Mouse (Mus musculus): ENCODE measurements around the gene Gcfc2. TPM values are rescaled to one million over a fixed set of nuclear protein-coding genes. Genes with fewer than 3 reads are reported as not detected.

Gcfc2 gene
- total and polyA plus RNA-seq, 2 experiments from 2014 or later, result 5.2 to 9.8 TPM

DNA sequence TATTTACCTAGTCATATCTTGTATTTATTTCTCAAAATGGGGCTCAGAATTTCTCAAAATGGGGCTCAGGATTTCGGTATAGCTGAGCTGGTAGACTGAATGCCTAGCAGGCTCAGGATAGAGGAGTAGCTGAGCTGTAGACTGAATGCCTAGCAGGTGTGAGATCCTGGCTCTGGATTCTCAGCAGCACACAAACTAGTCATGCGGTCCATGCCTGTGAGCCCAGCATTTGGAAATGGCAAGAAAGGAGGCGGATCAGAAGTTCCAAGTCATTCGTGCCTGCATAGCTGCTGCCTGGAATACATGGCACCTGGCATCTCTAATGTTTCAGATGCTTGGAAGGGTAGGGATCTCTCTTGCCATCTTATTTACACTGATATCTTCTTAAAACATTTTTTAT, 5.9 kb downstream of the Gcfc2 start:
- Histone ChIP-seq H3K27ac (no peak overlapping the region), H3K4me3 (ENCODE audit: low read length) (no peak overlapping the region), H3K36me3 (ENCODE audit: insufficient read depth, low read length) (peaks cover 50% of the 10 kb centered on the region), H3K27me3 (ENCODE audit: insufficient read depth, low read length) (no peaks in the 10 kb centered on the region), H3K9me3 (ENCODE audit: low read length) (no peaks in the 10 kb centered on the region), H3K9ac (replicated peaks; ENCODE audit: low read length) (no peak overlapping the region), H3K4me2 (ENCODE audit: low read depth, low read length) (no peak overlapping the region), H3K4me1 (ENCODE audit: insufficient read depth, low read length) (peaks cover 2% of the 10 kb centered on the region)
- ATAC-seq, result no peak
- 85% methylated on average over 4 of the region's 4 CpGs for WGBS
- no peak for TF ChIP-seq CTCF (IDR thresholded peaks at IDR 0.05; ENCODE audit: low read depth)
- DNase-seq (ENCODE audit: low spot score), result no peak

DNA sequence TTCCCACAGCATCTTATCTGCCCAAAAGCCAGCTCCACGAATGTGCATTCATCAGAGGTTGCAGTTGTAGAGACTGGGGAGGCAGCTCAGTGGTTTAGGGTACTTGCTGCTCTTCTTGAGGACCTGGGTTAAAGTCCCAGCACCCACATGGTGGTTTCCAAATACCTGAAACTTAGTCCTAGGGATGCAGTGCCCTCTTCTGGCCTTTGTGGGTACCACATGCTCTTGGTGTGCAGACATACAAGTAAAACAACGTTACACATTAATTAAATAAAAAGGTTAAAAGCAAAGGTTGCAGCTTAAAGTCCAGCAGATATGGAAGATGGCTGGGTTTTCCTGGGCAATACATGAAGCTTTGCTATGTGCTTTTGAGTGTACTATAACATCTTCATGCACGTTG, 9.8 kb downstream of the Gcfc2 start:
- no peaks in the 10 kb centered on the region for H3K9me3 ChIP-seq (ENCODE audit: low read length)
- peak; percentile 25; the same call in 1 of the 2 replicates for TF ChIP-seq CTCF (IDR thresholded peaks at IDR 0.05; ENCODE audit: low read depth)
- DNase-seq (ENCODE audit: low spot score) (no peak), ATAC-seq (no peak)
- no peaks in the 10 kb centered on the region for H3K27me3 ChIP-seq (ENCODE audit: insufficient read depth, low read length)
- WGBS, result 95% methylated on average over 3 of the region's 3 CpGs
- no peaks in the 10 kb centered on the region for H3K4me1 ChIP-seq (ENCODE audit: insufficient read depth, low read length)
- H3K36me3 ChIP-seq (ENCODE audit: insufficient read depth, low read length), result peaks cover 53% of the 10 kb centered on the region
- no peak overlapping the region for H3K4me3 ChIP-seq (ENCODE audit: low read length)
- H3K9ac ChIP-seq (replicated peaks; ENCODE audit: low read length), result no peak overlapping the region
- H3K4me2 ChIP-seq (ENCODE audit: low read depth, low read length), result no peak overlapping the region
- H3K27ac ChIP-seq, result no peak overlapping the region

DNA sequence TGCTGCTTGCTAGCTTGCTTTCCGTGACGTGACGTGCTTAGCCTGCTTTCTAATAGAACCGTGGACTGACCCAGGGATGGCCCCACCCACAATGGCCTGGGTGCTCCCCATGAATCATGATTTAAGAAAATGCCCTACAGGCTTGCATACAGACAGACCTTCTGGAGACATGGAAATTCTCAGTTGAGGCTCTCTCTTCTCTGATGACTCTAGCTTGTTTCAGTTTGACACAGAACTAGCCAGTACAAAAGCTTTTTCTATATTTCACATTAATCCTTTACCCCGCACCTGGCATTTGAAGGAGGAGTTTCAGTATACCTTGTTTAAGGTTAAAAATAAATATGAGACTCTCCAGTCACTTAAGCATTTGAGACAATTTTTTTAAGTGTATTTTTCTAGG, 18.2 kb downstream of the Gcfc2 start:
- ATAC-seq, result no peak
- no peaks in the 10 kb centered on the region for H3K27me3 ChIP-seq (ENCODE audit: insufficient read depth, low read length)
- H3K9ac ChIP-seq (replicated peaks; ENCODE audit: low read length), result no peak overlapping the region
- H3K36me3 ChIP-seq (ENCODE audit: insufficient read depth, low read length), result peaks cover 36% of the 10 kb centered on the region
- H3K27ac ChIP-seq, result no peak overlapping the region
- no peak overlapping the region for H3K4me2 ChIP-seq (ENCODE audit: low read depth, low read length)
- WGBS, result 91% methylated on average over 5 of the region's 5 CpGs
- no peak overlapping the region for H3K4me3 ChIP-seq (ENCODE audit: low read length)
- no peaks in the 10 kb centered on the region for H3K4me1 ChIP-seq (ENCODE audit: insufficient read depth, low read length)
- no peaks in the 10 kb centered on the region for H3K9me3 ChIP-seq (ENCODE audit: low read length)
- no peak for DNase-seq (ENCODE audit: low spot score)
- TF ChIP-seq CTCF (IDR thresholded peaks at IDR 0.05; ENCODE audit: low read depth), result no peak

DNA sequence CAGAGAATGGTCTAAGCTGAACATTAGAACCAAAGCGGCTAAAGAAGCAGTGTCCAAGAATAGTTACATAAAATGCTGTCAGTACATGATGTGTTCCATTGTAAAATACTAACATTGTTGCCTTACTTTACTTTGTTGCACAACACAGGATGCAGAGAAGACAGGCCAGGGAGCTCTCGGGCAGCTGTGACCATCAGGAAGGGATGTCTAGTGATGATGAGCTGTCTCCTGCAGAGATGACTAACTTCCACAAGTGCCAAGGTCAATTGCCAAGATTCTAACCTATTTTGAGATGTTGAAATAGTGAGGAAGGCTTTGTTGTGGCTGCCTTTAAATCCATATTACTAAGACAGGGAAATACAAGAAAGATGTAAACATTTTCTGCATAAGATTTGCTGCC, 19.8 kb downstream of the Gcfc2 start:
- H3K9ac ChIP-seq (replicated peaks; ENCODE audit: low read length), result no peak overlapping the region
- 83% methylated on average over 2 of the region's 2 CpGs for WGBS
- no peaks in the 10 kb centered on the region for H3K4me1 ChIP-seq (ENCODE audit: insufficient read depth, low read length)
- peaks cover 46% of the 10 kb centered on the region for H3K36me3 ChIP-seq (ENCODE audit: insufficient read depth, low read length)
- DNase-seq (ENCODE audit: low spot score) (no peak), ATAC-seq (no peak)
- H3K27me3 ChIP-seq (ENCODE audit: insufficient read depth, low read length), result no peaks in the 10 kb centered on the region
- no peak for TF ChIP-seq CTCF (IDR thresholded peaks at IDR 0.05; ENCODE audit: low read depth)
- H3K27ac ChIP-seq, result no peak overlapping the region
- H3K9me3 ChIP-seq (ENCODE audit: low read length), result no peaks in the 10 kb centered on the region
- no peak overlapping the region for H3K4me3 ChIP-seq (ENCODE audit: low read length)
- no peak overlapping the region for H3K4me2 ChIP-seq (ENCODE audit: low read depth, low read length)

DNA sequence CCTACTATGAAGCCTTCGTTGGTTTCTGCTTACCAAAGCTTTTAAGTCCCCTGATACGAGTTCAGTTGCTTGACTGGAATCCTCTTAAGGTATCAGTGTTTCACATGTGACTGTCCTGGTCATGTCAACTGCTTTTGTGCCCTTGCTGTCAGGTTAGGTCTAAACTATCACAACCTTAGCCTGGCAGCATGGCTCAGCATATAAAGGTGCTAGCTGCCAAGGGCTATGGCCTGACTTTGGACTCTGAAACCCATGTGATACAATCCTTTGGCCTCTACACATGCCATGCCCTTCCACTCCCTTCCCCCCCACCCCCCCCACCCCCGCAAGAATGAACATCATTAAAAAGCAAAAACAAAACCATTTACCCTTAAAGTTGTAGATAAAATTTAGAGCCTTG, 21.0 kb downstream of the Gcfc2 start:
- Histone ChIP-seq H3K4me3 (ENCODE audit: low read length) (no peak overlapping the region), H3K27ac (no peak overlapping the region), H3K4me1 (ENCODE audit: insufficient read depth, low read length) (no peaks in the 10 kb centered on the region), H3K9ac (replicated peaks; ENCODE audit: low read length) (no peak overlapping the region), H3K9me3 (ENCODE audit: low read length) (no peaks in the 10 kb centered on the region), H3K4me2 (ENCODE audit: low read depth, low read length) (no peak overlapping the region), H3K27me3 (ENCODE audit: insufficient read depth, low read length) (no peaks in the 10 kb centered on the region), H3K36me3 (ENCODE audit: insufficient read depth, low read length) (peaks cover 53% of the 10 kb centered on the region)
- ATAC-seq (no peak), DNase-seq (ENCODE audit: low spot score) (no peak)
- no peak for TF ChIP-seq CTCF (IDR thresholded peaks at IDR 0.05; ENCODE audit: low read depth)
- 94% methylated on average over 3 of the region's 3 CpGs for WGBS

DNA sequence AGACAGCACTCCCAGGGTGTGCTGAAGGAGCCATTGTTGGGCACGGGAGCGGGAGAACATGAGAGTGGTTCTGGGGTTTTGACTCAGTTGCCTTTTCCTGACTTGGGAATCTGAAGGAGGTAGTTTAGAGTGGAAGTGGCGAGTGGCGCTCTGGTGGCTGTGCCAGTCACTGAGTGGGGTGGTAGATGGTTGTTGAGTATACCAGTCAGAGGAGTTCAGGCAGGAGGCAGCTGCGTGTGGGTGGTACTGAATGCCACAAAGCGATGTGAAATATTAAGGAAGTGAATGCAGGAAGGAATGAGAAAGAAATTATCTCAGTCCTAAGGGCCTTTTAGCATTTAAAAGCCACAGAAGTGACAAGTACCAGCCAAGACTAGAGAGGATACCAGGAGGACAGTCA, 23.4 kb downstream of the Gcfc2 start:
- ATAC-seq, result no peak
- Histone ChIP-seq H3K9ac (replicated peaks; ENCODE audit: low read length) (no peak overlapping the region), H3K27me3 (ENCODE audit: insufficient read depth, low read length) (no peaks in the 10 kb centered on the region), H3K9me3 (ENCODE audit: low read length) (no peaks in the 10 kb centered on the region), H3K4me2 (ENCODE audit: low read depth, low read length) (no peak overlapping the region), H3K36me3 (ENCODE audit: insufficient read depth, low read length) (peaks cover 61% of the 10 kb centered on the region), H3K4me3 (ENCODE audit: low read length) (no peak overlapping the region), H3K27ac (no peak overlapping the region), H3K4me1 (ENCODE audit: insufficient read depth, low read length) (no peaks in the 10 kb centered on the region)
- no peak for DNase-seq (ENCODE audit: low spot score)
- 94% methylated on average over 6 of the region's 6 CpGs for WGBS
- no peak for TF ChIP-seq CTCF (IDR thresholded peaks at IDR 0.05; ENCODE audit: low read depth)

DNA sequence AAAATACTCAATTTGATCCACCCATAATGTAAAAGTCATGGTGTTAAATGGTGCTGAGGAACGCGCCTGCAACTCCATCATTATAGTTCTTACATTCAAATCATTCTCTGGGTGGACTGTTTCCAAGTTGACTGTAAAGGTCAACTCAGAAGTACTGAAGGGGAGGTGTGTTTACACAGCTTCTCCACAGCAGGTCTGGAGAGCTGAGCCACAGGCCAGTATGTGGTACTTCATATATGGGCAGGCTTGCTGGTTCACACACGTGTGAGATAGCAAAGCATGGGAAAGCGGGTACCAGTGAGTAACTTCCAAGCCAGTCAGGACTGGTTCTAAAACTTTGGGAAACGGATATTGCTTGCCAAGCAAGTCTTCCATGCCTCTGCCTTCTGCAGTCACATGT, 31.7 kb downstream of the Gcfc2 start:
- Histone ChIP-seq H3K9ac (replicated peaks; ENCODE audit: low read length) (no peak overlapping the region), H3K4me3 (ENCODE audit: low read length) (no peak overlapping the region), H3K4me1 (ENCODE audit: insufficient read depth, low read length) (no peaks in the 10 kb centered on the region), H3K27ac (no peak overlapping the region), H3K4me2 (ENCODE audit: low read depth, low read length) (no peak overlapping the region), H3K36me3 (ENCODE audit: insufficient read depth, low read length) (peaks cover 45% of the 10 kb centered on the region), H3K27me3 (ENCODE audit: insufficient read depth, low read length) (no peaks in the 10 kb centered on the region), H3K9me3 (ENCODE audit: low read length) (no peaks in the 10 kb centered on the region)
- DNase-seq (ENCODE audit: low spot score) (no peak), ATAC-seq (no peak)
- TF ChIP-seq CTCF (IDR thresholded peaks at IDR 0.05; ENCODE audit: low read depth), result no peak
- 94% methylated on average over 5 of the region's 5 CpGs for WGBS

All from hindbrain, postnatal 0 days (tissue).